Mouse (Mus musculus): Measurements from ENCODE around the gene Krt25. TPM values are rescaled to one million over a fixed set of nuclear protein-coding genes. Genes with fewer than 3 reads are reported as not detected.

Gene Krt25
- polyA plus RNA-seq, 1 experiment from 2014 or later, result not detected

- WGBS, result 52% methylated on average over 7 of the region's 7 CpGs
- no peak overlapping the region for H3K4me2 ChIP-seq
- ATAC-seq (replicated peaks; ENCODE audit: insufficient number of reproducible peaks, insufficient read depth, low FRiP score, low read depth), result no peak
These were observed 46.0 kb downstream of the Krt25 start for GRCm38 (mm10) chr11:99276786-99277185.

GRCm38 (mm10) chr11:99275624-99276023 lies 47.1 kb downstream of the Krt25 start:
- Histone ChIP-seq H3K36me3 (no peaks in the 10 kb centered on the region), H3K9me3 (replicated peaks) (no peaks in the 10 kb centered on the region), H3K27ac (no peak overlapping the region), H3K4me3 (no peak overlapping the region), H3K27me3 (no peaks in the 10 kb centered on the region), H3K4me1 (replicated peaks) (no peaks in the 10 kb centered on the region), H3K4me2 (no peak overlapping the region), H3K9ac (no peak overlapping the region)
- WGBS, result 72% methylated on average over 6 of the region's 6 CpGs
- ATAC-seq (replicated peaks; ENCODE audit: insufficient number of reproducible peaks, insufficient read depth, low FRiP score, low read depth), result no peak

More at GRCm38 (mm10) chr11:99276786-99277185, 46.0 kb downstream of the Krt25 start:
- H3K9ac ChIP-seq, result no peak overlapping the region
- H3K27ac ChIP-seq, result no peak overlapping the region
- no peaks in the 10 kb centered on the region for H3K9me3 ChIP-seq (replicated peaks)
- H3K27me3 ChIP-seq, result no peaks in the 10 kb centered on the region
- H3K4me3 ChIP-seq, result no peak overlapping the region
- H3K36me3 ChIP-seq, result no peaks in the 10 kb centered on the region
- H3K4me1 ChIP-seq (replicated peaks), result no peaks in the 10 kb centered on the region

- no peak overlapping the region for H3K4me3 ChIP-seq
- 77% methylated on average over 4 of the region's 4 CpGs for WGBS
- H3K4me2 ChIP-seq, result no peak overlapping the region
- H3K27me3 ChIP-seq, result no peaks in the 10 kb centered on the region
- no peak for ATAC-seq (replicated peaks; ENCODE audit: insufficient number of reproducible peaks, insufficient read depth, low FRiP score, low read depth)
- H3K9ac ChIP-seq, result no peak overlapping the region
- no peaks in the 10 kb centered on the region for H3K9me3 ChIP-seq (replicated peaks)
- H3K36me3 ChIP-seq, result no peaks in the 10 kb centered on the region
- no peak overlapping the region for H3K27ac ChIP-seq
- H3K4me1 ChIP-seq (replicated peaks), result no peaks in the 10 kb centered on the region
These were observed 50.0 kb downstream of the Krt25 start for GRCm38 (mm10) chr11:99272721-99273120.

- Histone ChIP-seq H3K27me3 (no peaks in the 10 kb centered on the region), H3K27ac (no peak overlapping the region), H3K4me3 (no peak overlapping the region), H3K9me3 (replicated peaks) (no peaks in the 10 kb centered on the region), H3K9ac (no peak overlapping the region), H3K4me2 (no peak overlapping the region), H3K36me3 (no peaks in the 10 kb centered on the region), H3K4me1 (replicated peaks) (peaks cover 4% of the 10 kb centered on the region; the same call in 1 of the 2 replicates)
- ATAC-seq (replicated peaks; ENCODE audit: insufficient number of reproducible peaks, insufficient read depth, low FRiP score, low read depth), result no peak
- 72% methylated on average over 7 of the region's 7 CpGs for WGBS
These were observed 53.6 kb downstream of the Krt25 start for GRCm38 (mm10) chr11:99269192-99269591.

GRCm38 (mm10) chr11:99265796-99266195 lies 57.0 kb downstream of the Krt25 start:
- H3K9me3 ChIP-seq (replicated peaks), result no peaks in the 10 kb centered on the region
- no peak for ATAC-seq (replicated peaks; ENCODE audit: insufficient number of reproducible peaks, insufficient read depth, low FRiP score, low read depth)
- H3K4me2 ChIP-seq, result no peak overlapping the region
- H3K4me3 ChIP-seq, result no peak overlapping the region
- no peak overlapping the region for H3K9ac ChIP-seq
- 34% methylated on average over 9 of the region's 9 CpGs for WGBS
- peaks cover 4% of the 10 kb centered on the region; the same call in 1 of the 2 replicates for H3K4me1 ChIP-seq (replicated peaks)
- H3K27me3 ChIP-seq, result no peaks in the 10 kb centered on the region
- H3K27ac ChIP-seq, result peak overlapping the region; percentile 63
- no peaks in the 10 kb centered on the region for H3K36me3 ChIP-seq

Other genes starting within 250 kb of the Krt25 start
- gene Tns4, start 233.6 kb downstream of the Krt25 start, polyA plus RNA-seq (2015; fragmentation: Nextera tagmentation; extraction: Ambion mirVana), result 0.08 and 0.27 TPM in 2 replicates
- gene Ccr7, start 167.9 kb downstream of the Krt25 start, polyA plus RNA-seq (2015; fragmentation: Nextera tagmentation; extraction: Ambion mirVana), result 0.34 and 0.67 TPM in 2 replicates
- 136 and 143 TPM in 2 replicates for gene Smarce1, start 91.9 kb downstream of the Krt25 start, polyA plus RNA-seq (2015; fragmentation: Nextera tagmentation; extraction: Ambion mirVana)
- 2.1 and 3.1 TPM in 2 replicates for gene Krt222, start 78.9 kb downstream of the Krt25 start, polyA plus RNA-seq (2015; fragmentation: Nextera tagmentation; extraction: Ambion mirVana)
- not detected in 2 replicates for gene Krt24, start 37.7 kb downstream of the Krt25 start, polyA plus RNA-seq (2015; fragmentation: Nextera tagmentation; extraction: Ambion mirVana)
- gene Krt26, start 15.0 kb upstream of the Krt25 start, polyA plus RNA-seq (2015; fragmentation: Nextera tagmentation; extraction: Ambion mirVana), result not detected in 2 replicates
- not detected in 2 replicates for gene Krt27, start 28.2 kb upstream of the Krt25 start, polyA plus RNA-seq (2015; fragmentation: Nextera tagmentation; extraction: Ambion mirVana)
- gene Krt28, start 52.0 kb upstream of the Krt25 start, polyA plus RNA-seq (2015; fragmentation: Nextera tagmentation; extraction: Ambion mirVana), result not detected in 2 replicates
- gene Krt10, start 66.4 kb upstream of the Krt25 start, polyA plus RNA-seq (2015; fragmentation: Nextera tagmentation; extraction: Ambion mirVana), result 11.8 and 18.2 TPM in 2 replicates
- not detected in 2 replicates for gene Krt12, start 99.3 kb upstream of the Krt25 start, polyA plus RNA-seq (2015; fragmentation: Nextera tagmentation; extraction: Ambion mirVana)
- gene Krt20, start 115.2 kb upstream of the Krt25 start, polyA plus RNA-seq (2015; fragmentation: Nextera tagmentation; extraction: Ambion mirVana), result 0.43 and 0.68 TPM in 2 replicates
- gene Krt23, start 170.2 kb upstream of the Krt25 start, polyA plus RNA-seq (2015; fragmentation: Nextera tagmentation; extraction: Ambion mirVana), result 0.32 and 0.35 TPM in 2 replicates
- not detected in 2 replicates for gene Krt39, start 198.4 kb upstream of the Krt25 start, polyA plus RNA-seq (2015; fragmentation: Nextera tagmentation; extraction: Ambion mirVana)
- gene Krt40, start 220.2 kb upstream of the Krt25 start, polyA plus RNA-seq (2015; fragmentation: Nextera tagmentation; extraction: Ambion mirVana), result not detected in 2 replicates
- gene Krtap3-3, start 227.9 kb upstream of the Krt25 start, polyA plus RNA-seq (2015; fragmentation: Nextera tagmentation; extraction: Ambion mirVana), result not detected in 2 replicates
- not detected in 2 replicates for gene Krtap3-2, start 233.9 kb upstream of the Krt25 start, polyA plus RNA-seq (2015; fragmentation: Nextera tagmentation; extraction: Ambion mirVana)
- not detected in 2 replicates for gene Gm11939, start 236.5 kb upstream of the Krt25 start, polyA plus RNA-seq (2015; fragmentation: Nextera tagmentation; extraction: Ambion mirVana)
- gene Krtap3-1, start 243.7 kb upstream of the Krt25 start, polyA plus RNA-seq (2015; fragmentation: Nextera tagmentation; extraction: Ambion mirVana), result not detected in 2 replicates

Measured in heart, embryonic 15.5 days (tissue).